Mouse (Mus musculus): Measurements from ENCODE around the gene Eral1. TPM values are rescaled to one million over a fixed set of nuclear protein-coding genes. Genes with fewer than 3 reads are reported as not detected.

Eral1 gene
- polyA plus RNA-seq, 1 experiment from 2014 or later, result 35.9 TPM

DNA sequence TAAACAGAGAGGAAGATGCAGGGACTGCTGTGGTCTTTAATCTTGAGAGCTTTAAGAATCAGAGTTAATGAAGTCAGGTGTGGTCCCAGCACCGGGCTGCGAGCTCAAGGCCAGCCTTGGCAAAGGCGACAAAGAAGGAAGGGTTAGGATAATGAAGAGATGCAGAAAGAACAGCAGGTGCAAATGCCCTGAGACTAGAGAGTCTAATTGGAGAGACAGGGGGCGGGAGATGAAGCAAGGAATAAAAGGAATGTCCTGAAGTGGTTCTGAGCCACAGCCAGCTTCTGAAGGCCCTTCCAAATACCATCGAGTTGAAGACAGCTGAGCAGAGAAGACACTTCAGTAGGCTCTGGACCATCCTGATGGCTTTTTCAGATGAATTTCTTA, 47.4 kb downstream of the Eral1 start:
- Histone ChIP-seq H3K36me3 (peaks cover 31% of the 10 kb centered on the region), H3K4me1 (peaks cover 22% of the 10 kb centered on the region; the same call in 1 of the 2 replicates), H3K27me3 (no peaks in the 10 kb centered on the region), H3K4me3 (peak overlapping the region; percentile 51), H3K9me3 (no peaks in the 10 kb centered on the region), H3K4me2 (replicated peaks) (peak overlapping the region; percentile 56), H3K27ac (peak overlapping the region; percentile 84), H3K9ac (peak overlapping the region; percentile 54)
- WGBS, result 16% methylated on average over 5 of the region's 5 CpGs
- ATAC-seq (ENCODE audit: insufficient number of reproducible peaks, insufficient read depth, low FRiP score, low TSS enrichment), result no peak

DNA sequence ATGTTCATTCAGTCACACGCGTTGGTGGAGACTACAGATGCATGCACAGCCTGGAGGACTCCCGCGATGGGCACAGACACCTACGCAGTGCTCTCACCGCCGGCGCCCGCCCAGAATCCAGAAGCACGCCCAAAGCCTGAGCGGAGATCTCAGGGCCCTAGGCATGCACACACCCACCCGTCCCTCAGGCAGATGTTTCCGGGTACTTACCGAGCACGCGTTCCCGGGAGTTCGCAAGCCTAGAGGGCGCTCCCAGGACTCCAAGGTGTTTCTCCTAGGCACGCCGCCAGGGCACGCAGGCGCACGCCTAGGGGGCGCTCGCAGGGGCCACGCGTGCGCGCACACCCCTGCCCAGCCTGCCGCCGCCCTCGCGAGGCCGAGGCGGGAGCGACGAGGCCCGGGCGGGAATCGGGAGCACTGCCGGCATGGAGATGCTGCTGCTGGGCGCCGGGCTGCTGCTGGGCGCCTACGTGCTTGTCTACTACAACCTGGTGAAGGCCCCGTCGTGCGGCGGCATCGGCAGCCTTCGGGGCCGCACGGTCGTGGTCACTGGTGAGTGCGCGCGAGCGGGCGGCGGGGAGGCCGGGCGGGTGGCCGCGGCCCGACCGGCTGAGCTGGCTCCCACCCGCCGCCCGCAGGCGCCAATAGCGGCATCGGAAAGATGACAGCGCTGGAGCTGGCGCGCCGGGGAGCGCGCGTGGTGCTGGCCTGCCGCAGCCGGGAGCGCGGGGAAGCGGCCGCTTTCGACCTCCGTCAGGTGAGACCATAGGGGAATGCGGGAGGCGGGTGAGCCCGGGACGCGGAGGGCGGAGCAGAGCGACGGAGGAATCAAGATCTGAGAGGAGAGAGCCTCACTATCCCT, 48.0 kb downstream of the Eral1 start, which contains the start of gene Dhrs13:
TSS of gene Dhrs13 (plus strand) at position 334 of the 862 bp plus-strand sequence.
- Histone ChIP-seq H3K9me3 (no peaks in the 10 kb centered on the region), H3K4me3 (peak within 1 kb of the TSS; percentile 51), H3K9ac (peak within 1 kb of the TSS; percentile 54), H3K27me3 (no peaks in the 10 kb centered on the region), H3K4me2 (replicated peaks) (peak within 1 kb of the TSS; percentile 56), H3K36me3 (peaks cover 37% of the 10 kb centered on the region), H3K27ac (peak within 1 kb of the TSS; percentile 84), H3K4me1 (peaks cover 17% of the 10 kb centered on the region; the same call in 1 of the 2 replicates)
- ATAC-seq (ENCODE audit: insufficient number of reproducible peaks, insufficient read depth, low FRiP score, low TSS enrichment), result peak; percentile 86
- under 1% methylated on average over 92 of the region's 96 CpGs for WGBS

DNA sequence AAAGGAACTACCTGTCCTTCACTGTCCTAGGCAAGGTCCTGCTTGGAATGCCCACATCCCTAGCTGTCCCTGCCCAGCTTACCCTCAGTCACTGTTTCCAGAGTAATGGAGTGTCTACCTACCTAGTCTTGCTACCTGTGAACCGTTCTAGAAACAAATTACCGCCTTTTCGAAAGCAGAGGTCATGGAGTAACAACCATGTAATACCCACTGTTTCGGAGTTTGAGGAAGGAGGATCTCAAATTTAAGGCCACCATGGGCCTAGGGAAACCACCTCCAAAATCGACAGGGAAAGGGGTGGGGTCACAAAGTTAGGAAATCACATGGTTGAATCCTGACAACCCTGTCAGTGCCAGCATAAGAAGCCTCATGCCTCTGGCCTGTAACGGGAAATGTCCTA, 48.8 kb downstream of the Eral1 start:
- no peak for ATAC-seq (ENCODE audit: insufficient number of reproducible peaks, insufficient read depth, low FRiP score, low TSS enrichment)
- Histone ChIP-seq H3K4me2 (replicated peaks) (peak overlapping the region; percentile 56), H3K9ac (no peak overlapping the region), H3K27ac (peak overlapping the region; percentile 84; the same call in 1 of the 2 replicates), H3K36me3 (peaks cover 36% of the 10 kb centered on the region), H3K4me3 (peak overlapping the region; percentile 51), H3K4me1 (peaks cover 12% of the 10 kb centered on the region; the same call in 1 of the 2 replicates), H3K9me3 (no peaks in the 10 kb centered on the region), H3K27me3 (no peaks in the 10 kb centered on the region)
- WGBS, result 31% methylated on average over 6 of the region's 6 CpGs

DNA sequence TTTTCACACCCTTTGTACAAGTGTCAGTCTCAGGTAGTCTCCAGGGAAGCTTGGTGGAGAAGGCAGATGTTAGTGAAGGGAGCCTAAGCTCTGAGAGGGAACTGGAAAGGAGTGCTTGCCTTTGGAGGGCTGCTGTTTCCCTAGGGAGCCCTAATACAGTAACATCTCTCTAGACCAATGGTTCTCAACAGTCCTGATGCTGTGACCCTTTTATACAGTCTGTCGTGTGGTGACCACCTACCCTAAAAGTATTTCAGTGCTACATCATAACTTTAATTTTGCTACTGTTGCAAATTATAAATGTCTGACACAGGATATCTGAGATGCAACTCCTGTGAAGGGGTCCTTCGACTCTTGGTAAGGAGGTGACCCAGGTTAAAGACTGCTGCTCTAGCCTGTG, 49.6 kb downstream of the Eral1 start:
- no peak overlapping the region for H3K9ac ChIP-seq
- H3K36me3 ChIP-seq, result peaks cover 44% of the 10 kb centered on the region
- WGBS, result 56% methylated on average over 2 of the region's 2 CpGs
- ATAC-seq (ENCODE audit: insufficient number of reproducible peaks, insufficient read depth, low FRiP score, low TSS enrichment), result no peak
- H3K4me2 ChIP-seq (replicated peaks), result no peak overlapping the region
- H3K27ac ChIP-seq, result no peak overlapping the region
- no peaks in the 10 kb centered on the region for H3K9me3 ChIP-seq
- peaks cover 12% of the 10 kb centered on the region; the same call in 1 of the 2 replicates for H3K4me1 ChIP-seq
- H3K4me3 ChIP-seq, result no peak overlapping the region
- no peaks in the 10 kb centered on the region for H3K27me3 ChIP-seq

DNA sequence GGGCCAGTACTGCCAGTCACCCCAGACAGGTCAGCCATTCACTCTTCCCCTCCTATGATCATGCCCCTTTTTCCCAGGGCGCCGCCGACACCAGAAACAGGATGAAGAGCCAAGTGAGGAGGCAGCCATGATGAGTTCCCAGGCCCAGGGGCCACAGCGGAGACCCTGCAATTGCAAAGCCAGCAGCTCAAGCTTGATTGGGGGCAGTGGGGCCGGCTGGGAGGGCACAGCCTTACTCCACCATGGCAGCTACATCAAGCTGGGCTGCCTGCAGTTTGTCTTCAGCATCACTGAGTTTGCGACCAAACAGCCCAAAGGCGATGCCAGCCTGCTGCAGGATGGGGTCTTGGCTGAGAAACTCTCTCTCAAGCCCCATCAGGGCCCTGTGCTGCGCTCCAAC, 50.9 kb downstream of the Eral1 start:
- H3K4me2 ChIP-seq (replicated peaks), result no peak overlapping the region
- H3K4me1 ChIP-seq, result peaks cover 12% of the 10 kb centered on the region; the same call in 1 of the 2 replicates
- no peak overlapping the region for H3K27ac ChIP-seq
- no peaks in the 10 kb centered on the region for H3K9me3 ChIP-seq
- 83% methylated on average over 8 of the region's 8 CpGs for WGBS
- peaks cover 49% of the 10 kb centered on the region for H3K36me3 ChIP-seq
- H3K4me3 ChIP-seq, result no peak overlapping the region
- ATAC-seq (ENCODE audit: insufficient number of reproducible peaks, insufficient read depth, low FRiP score, low TSS enrichment), result no peak
- H3K27me3 ChIP-seq, result no peaks in the 10 kb centered on the region
- H3K9ac ChIP-seq, result no peak overlapping the region

DNA sequence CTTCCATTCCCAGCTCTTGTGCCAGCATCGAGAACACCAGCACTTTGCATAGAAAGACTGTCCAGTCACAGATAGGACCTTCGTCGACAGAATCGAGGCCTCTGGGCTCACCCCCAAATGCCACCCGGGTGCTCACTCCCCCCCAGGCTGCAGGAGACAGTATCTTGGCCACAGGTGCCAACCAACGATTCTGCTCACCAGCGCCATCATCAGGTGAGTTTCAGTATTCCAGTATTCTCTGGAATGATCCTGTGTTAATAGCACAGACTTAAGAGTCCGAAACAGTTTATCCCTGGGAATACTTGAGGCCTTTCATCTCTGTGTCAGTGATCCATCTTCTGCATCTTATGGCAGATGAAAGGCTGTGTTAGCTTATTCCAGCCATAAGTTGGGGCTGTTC, 56.6 kb downstream of the Eral1 start:
- H3K27ac ChIP-seq, result no peak overlapping the region
- H3K4me2 ChIP-seq (replicated peaks), result no peak overlapping the region
- WGBS, result 82% methylated on average over 8 of the region's 8 CpGs
- no peak for ATAC-seq (ENCODE audit: insufficient number of reproducible peaks, insufficient read depth, low FRiP score, low TSS enrichment)
- no peaks in the 10 kb centered on the region for H3K9me3 ChIP-seq
- no peaks in the 10 kb centered on the region for H3K27me3 ChIP-seq
- H3K4me1 ChIP-seq, result no peaks in the 10 kb centered on the region
- H3K4me3 ChIP-seq, result no peak overlapping the region
- peaks cover 85% of the 10 kb centered on the region for H3K36me3 ChIP-seq
- no peak overlapping the region for H3K9ac ChIP-seq

MicroRNA genes within 50 kb of the gene (microRNA counts, 519-probe panel; counts per million panel counts)
- 460 counts per million, percentile 65 among the panel's probes with 10 or more counts for microRNA mmu-miR-144
- microRNA mmu-miR-451, result 460 counts per million, percentile 65 among the panel's probes with 10 or more counts

Small RNA genes within 50 kb of the gene (microRNA-seq; reads per million reads assigned to microRNA genes)
- gene Mir144, result 21.0 reads per million, percentile 36 among the genes with 10 or more reads in this experiment
- not detected for gene Mir451a
- gene Mir451b, result not detected

Other genes with a start within 250 kb of the Eral1 start
- gene Pipox, start 186.3 kb downstream of the Eral1 start, polyA plus RNA-seq (2016; fragmentation: Nextera tagmentation; extraction: Ambion mirVana), result 1.7 and 3.2 TPM in 2 replicates
- gene Sez6, start 149.6 kb downstream of the Eral1 start, polyA plus RNA-seq (2016; fragmentation: Nextera tagmentation; extraction: Ambion mirVana), result 2.0 and 2.4 TPM in 2 replicates
- 27.5 and 27.7 TPM in 2 replicates for gene Phf12, start 97.6 kb downstream of the Eral1 start, polyA plus RNA-seq (2016; fragmentation: Nextera tagmentation; extraction: Ambion mirVana)
- 20.3 and 21.9 TPM in 2 replicates for gene Dhrs13, start 48.1 kb downstream of the Eral1 start, polyA plus RNA-seq (2016; fragmentation: Nextera tagmentation; extraction: Ambion mirVana)
- gene Flot2, start 42.5 kb downstream of the Eral1 start, polyA plus RNA-seq (2016; fragmentation: Nextera tagmentation; extraction: Ambion mirVana), result 51.8 and 54.1 TPM in 2 replicates
- gene Fam222b, start 14.3 kb upstream of the Eral1 start, polyA plus RNA-seq (2016; fragmentation: Nextera tagmentation; extraction: Ambion mirVana), result 15.1 and 15.7 TPM in 2 replicates
- gene Traf4, start 85.2 kb upstream of the Eral1 start, polyA plus RNA-seq (2016; fragmentation: Nextera tagmentation; extraction: Ambion mirVana), result 119 and 122 TPM in 2 replicates
- 17.5 and 18.9 TPM in 2 replicates for gene Nek8, start 96.3 kb upstream of the Eral1 start, polyA plus RNA-seq (2016; fragmentation: Nextera tagmentation; extraction: Ambion mirVana)
- gene Tlcd1, start 96.3 kb upstream of the Eral1 start, polyA plus RNA-seq (2016; fragmentation: Nextera tagmentation; extraction: Ambion mirVana), result 13.5 and 14.2 TPM in 2 replicates
- gene Rpl23a, start 103.2 kb upstream of the Eral1 start, polyA plus RNA-seq (2016; fragmentation: Nextera tagmentation; extraction: Ambion mirVana), result 1,221 and 1,230 TPM in 2 replicates
- 164 and 181 TPM in 2 replicates for gene Rab34, start 108.0 kb upstream of the Eral1 start, polyA plus RNA-seq (2016; fragmentation: Nextera tagmentation; extraction: Ambion mirVana)
- 2.9 TPM in 2 replicates for gene Proca1, start 113.0 kb upstream of the Eral1 start, polyA plus RNA-seq (2016; fragmentation: Nextera tagmentation; extraction: Ambion mirVana)
- gene Sdf2, start 165.4 kb upstream of the Eral1 start, polyA plus RNA-seq (2016; fragmentation: Nextera tagmentation; extraction: Ambion mirVana), result 56.2 and 61.1 TPM in 2 replicates
- gene Supt6, start 165.6 kb upstream of the Eral1 start, polyA plus RNA-seq (2016; fragmentation: Nextera tagmentation; extraction: Ambion mirVana), result 36.1 and 37.8 TPM in 2 replicates
- 72.1 and 79.5 TPM in 2 replicates for gene 2610507B11Rik, start 181.4 kb upstream of the Eral1 start, polyA plus RNA-seq (2016; fragmentation: Nextera tagmentation; extraction: Ambion mirVana)
- 0.32 and 0.52 TPM in 2 replicates for gene BC030499, start 210.5 kb upstream of the Eral1 start, polyA plus RNA-seq (2016; fragmentation: Nextera tagmentation; extraction: Ambion mirVana)
- gene Spag5, start 221.1 kb upstream of the Eral1 start, polyA plus RNA-seq (2016; fragmentation: Nextera tagmentation; extraction: Ambion mirVana), result 49.2 and 50.8 TPM in 2 replicates
- 4.6 and 5.3 TPM in 2 replicates for gene Aldoc, start 242.6 kb upstream of the Eral1 start, polyA plus RNA-seq (2016; fragmentation: Nextera tagmentation; extraction: Ambion mirVana)
- 71.1 and 74.3 TPM in 2 replicates for gene Pigs, start 248.0 kb upstream of the Eral1 start, polyA plus RNA-seq (2016; fragmentation: Nextera tagmentation; extraction: Ambion mirVana)